Mouse (Mus musculus) monocyte, adult 2 months (primary cell): ENCODE measurements around the gene Capg.
A peak's percentile ranks its signal among the peaks of the same experiment; 100 is the strongest.
"Not testable (repeated sequence)": the region's sequence is repeated elsewhere in the genome, so short reads cannot be mapped to it uniquely, and the experiment has no call there.

Experiments
- DNase-seq, 2 experiments: peaks; one replicate each; pipeline ENCODE4 v3.0.0; 2022; ENCODE audit warnings: low spot score in 2 of 2, low read depth in 1 of 2

Gene Capg

GRCm38 (mm10) chr6:72528410-72529151, 15.6 kb upstream of the Capg start:
- no peak for DNase-seq

- DNase-seq: no peak
Observed at GRCm38 (mm10) chr6:72532580-72532979, 11.6 kb upstream of the Capg start.

- not testable (repeated sequence) for DNase-seq
Observed at GRCm38 (mm10) chr6:72533555-72533954, 10.6 kb upstream of the Capg start.

GRCm38 (mm10) chr6:72534035-72534809, 10.0 kb upstream of the Capg start:
- DNase-seq: peak in 1 of 2 experiments; percentile 30

GRCm38 (mm10) chr6:72535165-72535564, 9.0 kb upstream of the Capg start:
- DNase-seq: peak; percentile 61 to 75

- no peak for DNase-seq
Observed at GRCm38 (mm10) chr6:72537998-72538500, 6.1 kb upstream of the Capg start.

GRCm38 (mm10) chr6:72538562-72539031, 5.6 kb upstream of the Capg start:
- DNase-seq: peak; percentile 44 to 50

- no peak for DNase-seq
Observed at GRCm38 (mm10) chr6:72543265-72543850, 833 bp upstream of the Capg start.

- DNase-seq: no peak
Observed at GRCm38 (mm10) chr6:72545377-72545776, 1.2 kb downstream of the Capg start.

GRCm38 (mm10) chr6:72547121-72547520, 2.9 kb downstream of the Capg start:
- no peak for DNase-seq

GRCm38 (mm10) chr6:72547862-72548261, 3.7 kb downstream of the Capg start:
- DNase-seq: no peak

- DNase-seq: peak; percentile 42 to 66
Observed at GRCm38 (mm10) chr6:72549041-72549580, 4.9 kb downstream of the Capg start.

GRCm38 (mm10) chr6:72550025-72550424, 5.8 kb downstream of the Capg start:
- DNase-seq: no peak

- DNase-seq: no peak
Observed at GRCm38 (mm10) chr6:72550503-72551100, 6.4 kb downstream of the Capg start.

- DNase-seq: peak; percentile 21 to 46
Observed at GRCm38 (mm10) chr6:72552171-72553078, 8.2 kb downstream of the Capg start.

GRCm38 (mm10) chr6:72553079-72553412, 8.9 kb downstream of the Capg start:
- DNase-seq: no peak

GRCm38 (mm10) chr6:72560801-72561200, 16.6 kb downstream of the Capg start:
- no peak for DNase-seq

GRCm38 (mm10) chr6:72562486-72562885, 18.3 kb downstream of the Capg start:
- no peak for DNase-seq

GRCm38 (mm10) chr6:72562894-72563293, 18.7 kb downstream of the Capg start:
- no peak for DNase-seq

GRCm38 (mm10) chr6:72565506-72565905, 21.3 kb downstream of the Capg start:
- no peak for DNase-seq
